Mouse (Mus musculus): ENCODE data around the gene Ccdc3.

The Ccdc3 gene

DNA sequence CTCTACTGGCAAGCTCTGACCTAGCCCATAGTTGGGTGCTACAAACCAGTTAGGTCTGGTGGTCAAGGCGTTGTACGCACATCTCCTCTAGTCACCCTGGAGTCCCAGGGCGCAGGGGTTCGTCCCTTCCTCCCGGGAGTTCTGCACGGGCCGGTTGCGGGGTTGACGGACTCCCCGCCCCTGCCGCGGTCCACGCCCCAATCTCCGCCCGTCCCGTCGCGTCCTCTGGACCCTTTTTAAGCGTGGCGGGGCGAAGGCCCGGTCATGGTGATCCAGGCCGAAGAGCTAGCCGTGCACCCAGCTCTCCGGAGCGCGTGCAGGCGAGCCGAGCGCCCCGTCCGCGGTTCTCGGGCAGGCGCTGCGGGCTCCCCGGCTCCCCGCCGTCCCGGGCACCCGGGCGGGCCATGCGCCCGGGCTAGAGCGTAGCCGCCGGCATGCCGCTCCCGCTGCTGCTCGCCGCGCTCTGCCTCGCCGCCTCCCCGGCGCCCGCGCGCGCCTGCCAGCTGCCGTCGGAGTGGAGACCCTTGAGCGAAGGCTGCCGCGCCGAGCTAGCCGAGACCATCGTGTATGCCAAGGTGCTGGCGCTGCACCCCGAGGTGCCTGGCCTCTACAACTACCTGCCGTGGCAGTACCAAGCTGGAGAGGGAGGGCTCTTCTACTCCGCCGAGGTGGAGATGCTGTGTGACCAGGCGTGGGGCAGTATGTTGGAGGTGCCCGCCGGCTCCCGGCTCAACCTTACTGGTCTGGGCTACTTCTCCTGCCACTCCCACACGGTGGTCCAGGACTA is at the start of gene Ccdc3:
TSS of gene Ccdc3 (plus strand) at position 277 of the 787 bp plus-strand sequence.
- no peak for DNase-seq

DNA sequence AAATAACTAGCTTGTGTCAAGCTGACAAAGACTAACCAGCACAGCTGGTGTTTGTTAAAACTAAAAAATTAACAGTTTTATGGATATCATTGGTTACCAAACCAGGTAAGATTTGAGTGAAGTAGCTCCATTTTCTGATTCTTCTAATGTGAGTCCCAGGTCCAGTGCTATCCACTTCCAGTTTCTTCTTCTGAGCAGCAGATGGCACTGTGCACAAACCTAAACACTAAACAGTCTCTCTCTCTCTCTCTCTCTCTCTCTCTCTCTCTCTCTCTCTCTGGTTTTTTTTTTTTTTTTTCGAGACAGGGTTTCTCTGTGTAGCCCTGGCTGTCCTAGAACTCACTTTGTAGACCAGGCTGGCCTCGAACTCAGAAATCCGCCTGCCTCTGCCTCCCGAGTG is 47.2 kb upstream of the Ccdc3 start:
- peak in 1 of 2 experiments; percentile 7 for DNase-seq

DNA sequence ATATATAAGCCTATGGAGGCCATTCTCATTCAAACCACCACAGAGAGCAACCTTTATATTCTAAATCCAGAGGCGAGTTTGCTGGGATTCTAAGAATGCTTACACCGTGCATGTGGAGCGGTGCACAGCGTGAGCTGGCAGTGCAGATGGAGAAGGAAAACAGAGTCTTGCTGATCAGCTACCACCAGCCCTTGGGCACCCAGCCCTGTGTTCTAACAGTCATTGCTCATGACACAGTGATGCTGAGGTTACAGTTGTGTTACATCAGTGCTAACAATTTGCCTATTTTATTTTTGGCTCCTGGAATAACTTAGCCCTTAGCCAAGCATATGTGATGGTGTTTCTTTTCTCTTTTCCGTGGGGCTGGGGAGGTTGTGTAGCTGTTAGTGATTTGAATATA is 42.7 kb upstream of the Ccdc3 start:
- no peak for DNase-seq

DNA sequence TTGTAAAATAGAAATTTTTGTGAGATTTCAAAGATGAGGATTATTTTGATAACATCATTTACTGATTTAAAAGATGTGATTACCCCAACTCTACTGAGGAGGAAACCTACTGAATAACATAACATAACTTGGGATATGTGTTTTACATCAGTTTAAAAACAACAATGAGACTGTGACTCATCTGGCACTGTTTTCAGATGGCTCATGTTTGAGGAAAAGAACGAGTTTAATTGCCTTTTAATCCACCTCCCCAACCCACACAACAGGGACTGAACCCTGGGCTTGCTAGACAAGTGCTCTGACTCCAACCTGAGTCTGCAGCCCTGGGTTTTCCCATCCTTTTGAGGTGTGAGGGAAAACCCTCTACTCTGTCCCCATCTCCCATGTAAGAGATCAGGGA is 42.3 kb upstream of the Ccdc3 start:
- DNase-seq = no peak

DNA sequence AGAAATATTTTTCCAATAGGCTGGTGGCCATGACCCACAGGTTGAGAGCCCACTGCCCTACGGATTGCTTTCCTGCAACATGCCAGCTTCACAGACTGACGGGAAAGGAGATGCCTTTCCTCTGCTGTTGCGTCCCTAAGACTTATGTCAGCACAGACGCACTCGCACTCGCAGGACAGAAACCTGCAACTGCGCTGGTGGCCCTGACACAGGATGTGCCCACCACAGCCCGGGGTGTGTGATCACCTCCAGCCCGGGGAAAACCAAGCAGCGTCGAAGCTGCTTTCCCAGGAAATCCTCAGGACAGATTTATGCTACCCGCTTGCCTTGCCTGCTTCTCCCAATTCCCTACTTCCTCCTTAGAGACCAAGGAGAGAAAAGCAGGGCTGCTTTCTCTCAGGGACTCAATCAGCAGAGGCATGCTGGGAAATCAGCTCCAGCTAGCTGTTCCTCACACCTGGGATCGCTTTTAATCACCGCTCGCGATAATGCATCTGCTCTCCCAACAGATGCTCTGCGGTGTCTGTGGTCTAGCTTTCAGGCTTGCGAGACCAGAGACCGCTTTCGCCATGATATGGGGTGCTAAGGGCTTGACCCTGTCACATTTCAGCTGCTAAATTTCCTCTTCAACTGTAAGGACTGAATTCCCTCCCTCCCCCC is 39.7 kb upstream of the Ccdc3 start:
- no peak for DNase-seq

DNA sequence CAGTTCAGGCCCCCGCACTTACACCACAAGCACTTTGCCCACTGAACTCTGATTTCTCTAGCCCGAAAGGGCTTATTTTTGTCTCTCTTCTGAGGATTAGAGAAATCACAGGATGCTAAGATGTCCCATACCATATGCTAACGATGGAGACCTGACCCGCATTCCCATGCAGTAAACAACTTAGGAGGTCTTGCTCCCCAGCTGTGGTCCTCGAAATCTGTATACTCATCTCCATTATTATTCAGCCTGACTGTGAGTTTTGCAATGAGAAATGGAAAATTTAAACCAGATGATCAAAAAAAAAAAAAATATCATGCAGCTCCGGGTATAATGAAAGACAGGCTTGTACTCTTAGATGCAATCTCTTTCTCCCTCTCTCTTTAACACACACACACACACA is 38.4 kb upstream of the Ccdc3 start:
- no peak for DNase-seq

DNA sequence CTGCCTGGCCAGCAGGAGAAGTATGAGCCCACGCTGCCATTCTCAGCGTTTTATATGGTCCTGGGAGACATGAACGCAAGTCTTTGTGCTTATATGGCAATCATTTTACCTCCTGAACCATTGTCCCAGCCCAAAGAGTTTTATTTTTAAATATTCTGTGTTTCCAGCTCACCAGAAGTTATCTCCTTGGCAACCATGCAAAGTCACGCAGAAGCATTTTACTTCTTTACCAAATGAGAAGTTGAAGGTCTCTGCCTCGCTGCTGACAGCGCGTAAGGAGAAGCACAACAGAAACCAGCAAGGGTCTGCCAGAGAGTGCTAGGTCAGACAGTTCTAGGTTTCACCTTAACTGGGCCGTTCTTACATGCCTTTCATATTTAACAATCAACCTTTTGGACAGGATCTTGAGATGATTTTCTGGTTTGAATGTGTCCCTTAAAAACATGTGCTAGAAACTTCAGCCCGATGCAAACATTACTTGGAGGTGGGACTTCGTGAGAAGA is 35.8 kb upstream of the Ccdc3 start:
- no peak for DNase-seq

DNA sequence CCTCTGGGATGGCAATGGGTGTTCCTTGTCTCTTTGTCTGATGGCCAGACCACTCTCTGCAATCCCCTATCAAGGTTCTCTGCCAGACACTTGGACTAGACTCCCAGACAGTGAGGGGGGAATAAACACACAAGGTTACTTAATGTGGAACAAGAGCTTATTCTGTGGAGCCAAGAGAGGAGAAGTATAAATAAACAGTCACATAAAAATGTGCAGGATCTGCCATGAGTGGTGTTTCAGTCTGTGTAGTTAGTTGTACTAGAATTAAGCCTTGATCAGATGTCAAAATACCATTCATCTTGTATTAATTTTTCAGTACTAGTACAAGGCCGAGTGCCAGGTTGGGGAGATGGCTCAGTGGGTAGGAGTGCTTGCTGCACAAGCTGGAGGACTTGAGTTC is 34.7 kb upstream of the Ccdc3 start:
- DNase-seq = no peak

DNA sequence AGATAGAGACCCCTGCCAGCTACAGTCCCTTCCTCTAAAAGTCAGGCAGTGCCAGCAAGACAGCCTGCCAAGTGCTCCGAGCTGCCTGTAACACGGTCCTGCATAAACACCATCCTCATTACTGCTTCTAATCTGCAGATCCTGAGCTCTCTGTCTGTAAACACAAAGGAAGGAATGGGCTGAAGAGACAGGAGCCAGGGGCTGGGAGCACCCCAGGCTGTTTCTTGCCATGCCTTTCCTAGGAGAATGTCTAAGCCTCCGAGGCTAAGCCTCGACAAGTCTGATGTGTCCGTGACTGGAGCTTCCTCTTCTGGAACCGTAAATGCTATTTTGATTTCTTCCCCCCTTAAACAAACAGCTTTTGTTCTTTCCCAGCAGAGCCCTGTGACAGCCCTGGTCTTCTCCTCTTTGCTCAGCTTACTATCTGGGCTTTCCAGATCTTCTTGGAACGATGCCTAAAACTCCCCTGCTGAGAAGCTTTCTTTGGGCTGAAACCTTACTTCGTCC is 24.7 kb upstream of the Ccdc3 start:
- DNase-seq = no peak

DNA sequence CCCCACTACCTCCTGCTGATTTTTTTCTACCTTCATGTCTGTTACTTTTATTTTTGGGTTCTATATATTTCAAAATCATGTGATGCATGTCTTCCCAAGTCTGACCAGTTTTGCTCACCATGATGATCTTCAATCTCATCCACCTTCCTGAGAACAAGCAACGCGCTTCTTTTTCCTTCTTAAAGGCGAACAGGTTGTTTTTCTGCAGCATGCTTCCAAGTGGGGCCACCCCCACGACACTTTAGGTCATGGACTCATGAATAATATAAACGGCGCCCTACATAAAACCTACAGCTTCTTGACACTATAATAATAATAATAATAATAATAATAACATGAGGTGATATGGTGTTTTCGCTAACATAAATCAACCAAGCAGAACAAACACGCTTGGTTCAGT is 23.2 kb upstream of the Ccdc3 start:
- DNase-seq = no peak

DNA sequence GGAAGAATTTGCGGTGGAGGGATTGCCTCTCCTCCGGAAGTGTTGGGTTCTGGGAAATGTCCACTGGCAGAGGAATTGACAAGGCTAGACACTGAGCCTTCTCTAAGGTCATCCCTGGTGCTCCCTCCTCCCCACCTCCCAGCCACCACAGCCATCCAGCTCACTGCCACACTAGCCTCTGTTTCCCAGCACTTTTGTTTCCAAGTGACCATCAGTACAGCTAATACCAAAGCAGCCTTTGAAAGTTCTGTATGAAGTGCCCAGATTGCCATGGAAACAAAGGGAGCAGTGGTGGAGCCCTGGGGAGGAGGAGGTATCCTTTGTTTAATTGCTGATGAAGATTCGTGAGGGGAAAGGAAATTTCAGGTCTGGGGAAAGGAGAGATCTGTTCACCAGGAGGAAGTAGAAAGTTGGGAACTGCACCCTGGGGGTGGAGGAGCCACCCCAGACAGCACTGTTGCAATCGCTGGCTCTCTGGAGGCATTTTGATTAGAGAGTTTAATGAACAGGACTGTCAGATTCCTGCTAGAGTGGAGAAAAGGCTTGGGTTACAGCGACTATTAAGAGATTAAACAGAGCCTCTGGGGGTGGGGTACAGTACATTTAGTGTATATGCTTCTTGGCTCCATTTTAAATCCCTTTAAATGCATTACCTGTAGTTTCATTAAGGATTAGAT is 20.6 kb upstream of the Ccdc3 start:
- no peak for DNase-seq

DNA sequence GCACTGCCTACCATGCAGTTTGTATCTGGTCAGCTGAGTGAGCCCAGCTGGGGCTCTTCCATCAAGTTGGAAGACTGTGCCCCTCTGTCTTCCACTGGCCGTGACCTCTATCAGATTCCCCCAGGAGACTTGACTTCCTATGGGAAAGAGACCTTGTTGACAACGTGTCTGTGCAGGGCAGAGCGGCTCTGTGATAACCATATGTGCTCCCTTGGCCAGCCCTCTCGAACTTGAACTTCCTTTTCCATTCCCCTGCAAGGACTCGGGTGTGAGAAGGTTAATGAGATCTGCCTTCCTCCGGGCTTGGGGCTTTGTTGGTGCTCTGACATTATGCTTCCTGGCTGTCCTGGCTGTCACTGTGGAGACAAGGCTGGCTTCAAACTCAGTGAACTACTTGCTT is 12.1 kb upstream of the Ccdc3 start:
- no peak for DNase-seq

DNA sequence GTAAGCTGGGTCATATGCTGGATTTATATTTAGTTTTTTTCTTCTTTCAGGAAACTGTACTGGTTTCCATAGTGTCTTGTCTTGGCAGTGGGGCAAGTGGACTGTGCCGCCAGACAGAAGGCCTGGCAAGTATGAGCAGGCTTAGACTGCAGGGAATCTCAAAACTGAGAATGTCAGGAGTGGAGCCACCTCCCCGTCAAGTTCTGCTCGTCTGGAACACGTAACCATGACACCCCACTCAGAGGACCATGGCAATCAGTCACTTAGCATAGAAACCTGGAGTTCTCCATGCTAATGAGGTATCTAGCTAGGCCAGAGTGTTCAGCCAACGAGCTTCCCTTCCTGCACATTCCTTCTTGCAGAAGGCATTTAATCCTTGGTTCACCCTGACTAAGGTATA is 10.2 kb upstream of the Ccdc3 start:
- no peak for DNase-seq

DNA sequence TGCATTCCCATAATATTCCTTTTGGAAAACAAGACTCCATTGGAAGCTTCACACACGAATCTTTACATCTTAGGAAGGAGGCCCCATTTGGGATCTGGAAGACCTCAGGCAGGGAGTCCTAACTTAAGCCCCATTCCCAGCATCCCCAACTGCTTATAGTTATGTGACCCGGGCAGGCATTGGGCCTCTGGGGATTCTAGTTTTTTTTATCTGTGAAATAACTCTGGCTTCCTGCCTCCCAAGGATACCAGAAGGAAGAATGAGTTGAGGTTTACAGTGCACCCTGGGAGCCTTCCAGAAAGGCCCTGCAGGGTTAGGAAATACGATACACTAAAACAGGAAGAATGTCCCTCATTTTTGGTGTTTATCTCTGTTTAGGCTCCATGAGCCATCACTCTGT is 8.5 kb upstream of the Ccdc3 start:
- no peak for DNase-seq

DNA sequence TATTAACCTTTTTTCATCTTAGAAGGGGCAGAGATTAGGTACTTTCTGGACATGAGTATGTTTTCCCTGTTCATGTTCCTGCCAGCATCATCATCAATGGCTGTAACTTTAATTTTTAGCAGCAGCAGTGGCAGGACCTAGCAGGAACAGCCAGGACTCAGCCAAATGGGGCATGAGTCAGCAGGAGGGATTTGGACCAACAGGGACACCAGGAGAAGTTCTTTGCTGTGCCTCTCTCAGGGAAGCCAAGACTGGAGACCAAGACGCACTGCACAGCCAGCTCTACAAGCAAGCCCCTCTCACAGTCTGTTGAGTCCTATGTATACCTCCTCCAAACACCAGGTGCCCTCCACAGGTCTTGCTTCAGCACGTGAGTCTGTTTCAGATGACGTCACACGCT is 5.5 kb upstream of the Ccdc3 start:
- no peak for DNase-seq

DNA sequence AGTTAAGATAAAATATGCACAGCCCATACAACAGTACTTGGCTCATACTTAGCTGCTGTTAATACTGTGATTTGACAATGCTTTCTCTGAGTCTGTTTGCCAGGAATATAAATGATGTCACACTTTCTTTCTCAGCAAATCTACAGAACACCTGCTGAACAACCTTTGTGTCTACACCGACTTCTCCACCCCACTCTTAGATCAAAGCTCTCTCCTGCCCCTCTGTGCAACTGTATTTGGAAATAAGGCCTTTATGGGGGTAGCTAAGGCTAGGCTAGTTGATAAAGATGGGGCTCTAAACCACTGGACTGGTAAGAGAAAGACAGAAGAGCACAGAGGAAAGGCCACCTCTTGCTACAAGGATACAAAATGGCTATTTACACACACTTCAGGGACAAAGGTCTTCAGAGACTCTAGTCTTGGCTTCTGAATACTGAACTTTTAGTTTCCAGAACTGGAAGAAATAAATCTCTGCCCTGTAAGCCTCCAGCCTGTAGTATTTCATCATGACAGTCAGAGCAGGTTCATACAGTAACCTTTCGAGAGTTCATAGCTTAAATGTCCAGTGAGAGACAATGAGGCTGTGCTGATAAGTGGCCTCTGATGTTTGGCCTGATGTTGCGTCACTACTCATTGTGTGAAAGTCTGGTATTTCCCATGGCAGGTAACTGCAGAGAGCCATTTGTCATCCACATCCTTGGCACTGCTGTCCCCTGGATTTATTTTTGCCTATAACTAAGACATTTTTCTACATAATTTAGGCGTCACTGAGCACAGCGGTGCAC is 2.4 kb upstream of the Ccdc3 start:
- DNase-seq = no peak

DNA sequence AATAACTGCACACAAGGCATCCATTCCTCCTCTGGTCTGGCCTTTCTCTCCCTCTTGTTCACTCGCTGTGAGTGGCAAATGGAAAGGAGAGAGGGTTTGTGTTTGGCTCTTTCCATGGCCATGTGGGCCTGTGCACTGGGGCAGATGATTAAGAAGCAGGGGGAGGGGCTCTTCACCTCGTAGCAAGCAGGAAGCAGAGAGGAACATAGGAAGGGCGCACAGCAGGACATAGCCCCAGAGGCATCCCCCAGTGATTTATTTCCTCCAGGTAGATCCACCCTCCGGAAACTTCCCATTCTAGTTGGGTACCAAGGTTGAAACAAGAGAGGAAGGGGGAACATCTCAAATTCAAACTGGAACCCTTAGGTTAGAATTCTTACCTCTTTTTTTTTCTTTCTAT is 2.4 kb downstream of the Ccdc3 start:
- DNase-seq = no peak

DNA sequence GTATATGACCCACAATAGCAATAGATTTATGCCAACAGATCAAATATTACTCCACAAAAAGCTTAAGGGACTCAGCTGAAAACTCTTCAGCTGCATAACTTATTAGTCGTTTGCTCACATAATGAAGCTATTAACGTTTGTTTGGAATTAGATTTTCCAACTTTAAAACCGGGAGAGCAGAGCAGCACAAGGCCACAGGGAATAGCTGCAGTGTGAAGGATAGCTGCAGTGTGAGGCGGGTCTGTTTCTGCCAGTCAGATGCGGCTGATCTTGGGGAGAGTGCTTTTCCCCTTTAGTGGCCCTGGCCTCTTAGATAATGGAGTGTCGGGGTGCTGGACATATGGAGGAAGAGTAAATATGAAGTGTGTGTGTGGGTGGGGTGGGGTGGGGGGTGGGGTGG is 6.9 kb downstream of the Ccdc3 start:
- DNase-seq = no peak

DNA sequence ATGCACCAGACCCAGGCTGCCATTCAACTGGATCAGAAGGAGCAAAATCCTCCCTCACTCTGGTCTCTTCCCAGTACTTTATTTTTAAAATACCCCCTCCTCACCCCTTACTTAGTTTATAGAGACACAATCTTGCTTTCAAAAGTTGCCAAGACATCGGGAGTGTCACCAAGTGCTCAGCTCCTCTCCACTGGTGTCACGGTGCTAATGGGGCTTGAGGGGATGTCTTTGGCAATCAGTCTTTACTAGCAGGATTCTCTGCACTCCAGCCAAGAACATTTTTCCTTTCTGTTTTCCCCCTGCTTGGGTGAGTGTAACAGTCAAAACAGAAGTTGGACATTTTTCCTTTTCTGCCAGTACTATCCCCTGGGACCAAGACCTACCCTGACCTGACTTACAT is 10.3 kb downstream of the Ccdc3 start:
- no peak for DNase-seq

DNA sequence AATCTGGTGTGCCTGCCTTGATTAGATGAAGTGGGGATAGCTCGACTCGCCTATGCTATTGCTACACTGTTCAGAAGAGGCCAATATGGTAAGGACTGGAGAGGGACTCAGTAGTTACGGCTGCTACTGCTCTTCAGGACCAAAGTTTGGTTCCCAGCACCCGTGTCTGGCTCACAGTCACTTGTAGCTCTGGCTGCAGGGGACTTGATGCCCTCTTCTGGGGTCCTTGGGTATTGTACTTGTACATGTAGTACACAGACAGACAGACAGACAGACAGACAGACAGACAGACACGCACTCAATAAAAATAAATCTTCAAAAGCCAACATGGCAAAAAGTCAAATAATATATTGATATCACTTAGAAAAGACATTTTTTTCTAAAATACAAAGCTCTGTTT is 17.1 kb downstream of the Ccdc3 start:
- DNase-seq = no peak

DNA sequence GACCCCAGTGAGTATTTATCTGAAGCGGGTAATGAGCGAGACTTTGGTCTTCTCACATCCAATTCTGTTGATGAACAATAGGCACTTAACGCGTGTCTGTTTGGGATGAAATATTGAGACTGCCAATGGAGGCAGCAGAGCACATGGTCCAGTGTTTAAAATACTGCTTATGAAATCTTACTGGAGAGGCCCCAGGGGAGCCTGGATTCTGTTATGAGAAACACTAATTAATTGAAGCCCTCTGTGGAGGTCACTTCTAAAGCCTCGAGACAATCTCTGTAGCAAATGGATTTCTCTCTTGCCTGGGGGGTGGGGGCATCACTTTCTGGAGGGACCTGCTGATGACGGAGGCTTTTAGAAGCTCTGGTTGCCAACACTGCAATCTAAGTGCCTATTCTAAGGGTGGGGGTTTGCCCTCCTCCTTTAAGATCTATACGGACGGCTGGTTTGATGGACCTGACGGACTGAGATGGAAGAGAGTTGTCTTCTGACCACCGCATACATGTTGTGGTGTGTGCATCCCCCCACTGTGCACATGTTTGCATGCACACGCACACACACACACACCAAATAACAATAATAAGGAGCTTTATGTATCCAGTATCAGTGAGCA is 22.8 kb downstream of the Ccdc3 start:
- no peak for DNase-seq

DNA sequence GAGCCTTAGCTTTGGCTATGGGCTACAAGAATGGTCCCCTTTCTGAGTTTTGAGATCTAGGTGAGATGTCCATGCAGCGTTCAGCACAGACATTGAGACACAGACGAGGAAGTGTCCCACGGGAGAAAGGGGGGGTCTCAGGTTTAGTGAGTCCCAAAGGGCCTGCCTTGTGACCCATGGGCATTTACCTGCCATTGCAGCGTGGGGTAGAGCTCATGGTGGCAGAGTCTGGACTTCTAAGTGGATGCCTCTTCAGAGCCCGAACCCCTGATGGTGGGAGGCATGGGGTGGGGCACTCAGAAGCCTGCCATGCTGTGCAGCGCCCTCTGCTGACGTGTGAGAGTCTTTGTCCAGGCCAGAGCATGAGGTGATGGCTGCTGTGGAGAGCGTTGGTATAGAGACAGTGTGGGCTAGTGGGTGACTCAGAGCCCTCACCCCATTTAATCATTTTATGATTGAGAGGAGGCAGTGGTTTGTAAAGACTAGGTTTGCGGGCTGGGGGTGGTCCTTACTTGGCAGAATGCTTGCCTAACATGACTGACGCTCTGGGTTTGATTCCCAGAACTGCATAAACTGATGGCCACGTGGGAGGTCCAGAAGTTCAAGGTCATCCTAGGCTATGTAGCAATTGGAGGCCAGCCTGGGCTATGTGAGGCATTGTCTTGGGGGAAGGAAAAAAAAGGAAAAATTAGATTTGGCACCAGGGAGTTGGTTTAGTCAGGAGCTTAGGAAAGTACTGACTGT is 23.6 kb downstream of the Ccdc3 start:
- DNase-seq = no peak

Measured in cerebellum, postnatal 36 days (tissue).